Mouse (Mus musculus) kidney, postnatal 0 days (tissue): Measurements from ENCODE around the gene Tmem201. TPM values are rescaled to one million over a fixed set of nuclear protein-coding genes. Genes with fewer than 3 reads are reported as not detected.

Experiments
- ATAC-seq: fragments of 200-750 bp; cut with Nextera tagmentation; replicated peaks from 2 replicates; pipeline ENCODE4 v1.8.0; 2017; ENCODE audit warnings: low read depth, moderate number of reproducible peaks, moderate TSS enrichment, moderate library complexity; ENCODE audit not compliant: low FRiP score
- DNase-seq: peaks from one replicate; pipeline ENCODE4 v3.0.0-alpha.2; 2016; ENCODE audit warnings: low spot score
- H3K27ac ChIP-seq: fragments of 300-500 bp; sonication (generic); 2 replicates; pipeline ENCODE4 v1.5.1; 2014; ENCODE audit warnings: mild to moderate bottlenecking
- H3K27me3 ChIP-seq: fragments of 300-500 bp; sonication (generic); 2 replicates; pipeline ENCODE4 v1.6.1; 2014; ENCODE audit warnings: low read length, mixed read lengths; ENCODE audit not compliant: insufficient read depth
- H3K36me3 ChIP-seq: fragments of 300-500 bp; sonication (generic); 2 replicates; pipeline ENCODE4 v1.6.1; 2014; ENCODE audit warnings: low read length, mixed read lengths; ENCODE audit not compliant: insufficient read depth
- H3K4me1 ChIP-seq: fragments of 300-500 bp; sonication (generic); replicated peaks from 2 replicates; pipeline ENCODE4 v1.6.1; 2014; ENCODE audit warnings: antibody characterized with exemption, low read length, mixed read lengths; ENCODE audit not compliant: insufficient read depth
- H3K4me2 ChIP-seq: fragments of 300-500 bp; sonication (generic); 2 replicates; pipeline ENCODE4 v1.6.1; 2014; ENCODE audit warnings: mild to moderate bottlenecking, low read length, moderate library complexity, mixed read lengths
- H3K4me3 ChIP-seq: fragments of 300-500 bp; sonication (generic); replicated peaks from 2 replicates; pipeline ENCODE4 v1.5.1; 2014; ENCODE audit warnings: low read depth, low read length
- H3K9ac ChIP-seq: fragments of 300-500 bp; sonication (generic); 2 replicates; pipeline ENCODE4 v1.6.1; 2014; ENCODE audit warnings: low read depth, low read length
- H3K9me3 ChIP-seq: fragments of 300-500 bp; sonication (generic); replicated peaks from 2 replicates; pipeline ENCODE4 v1.6.1; 2016; ENCODE audit warnings: low read length, inconsistent platforms, mixed read lengths
- CTCF ChIP-seq: IDR thresholded peaks from 2 replicates; pipeline ENCODE4 v1.5.1; 2016; ENCODE audit warnings: antibody characterized with exemption, low read depth, mild to moderate bottlenecking, moderate library complexity
- WGBS: fragments of 180-500 bp; shearing (Covaris S2); extraction: QIAGEN DNeasy Blood & Tissue Kit; methylation state at CpG from one replicate; pipeline ENCODE4 v1.1.7; 2014; 5-methylcytosine and 5-hydroxymethylcytosine counted together
- polyA plus RNA-seq: library from polyadenylated mRNA; unstranded; fragments of >200 nt; fragmentation: Nextera tagmentation; extraction: Ambion mirVana; gene quantifications from 2 replicates; pipeline ENCODE4 v1.2.1, GENCODE M21; 2015

Tmem201 gene
- polyA plus RNA-seq, 1 experiment from 2014 or later, result 22.3 TPM

DNA sequence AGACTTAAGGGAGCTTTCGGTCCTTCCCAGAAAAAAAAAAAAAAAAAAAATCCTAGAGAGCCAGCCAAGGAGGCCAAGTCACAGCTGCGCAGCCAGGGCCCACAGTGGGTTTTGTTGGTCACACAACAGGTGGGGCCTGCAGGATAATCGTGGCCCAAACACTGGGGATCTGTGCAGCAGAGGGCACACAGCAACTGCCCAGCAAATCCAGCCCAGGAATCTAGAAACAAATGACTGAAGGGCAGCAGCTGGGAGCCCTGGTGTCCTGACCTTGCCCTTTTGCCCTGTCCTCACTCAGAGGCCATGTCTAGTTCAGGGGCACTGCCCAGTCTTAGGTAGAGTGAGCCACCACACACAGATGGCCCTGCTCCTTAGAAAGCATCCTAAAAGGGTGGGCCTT, 5.5 kb downstream of the Tmem201 start:
- 0 out of 2 replicates have a peak overlapping the region, but pooled peaks have one; percentile 4 for H3K9ac ChIP-seq
- H3K36me3 ChIP-seq, result peaks cover 19% of the 10 kb centered on the region
- 80% methylated on average over 3 of the region's 3 CpGs for WGBS
- H3K9me3 ChIP-seq, result no peaks in the 10 kb centered on the region
- H3K4me2 ChIP-seq, result no peak overlapping the region
- no peak for TF ChIP-seq CTCF
- no peak overlapping the region for H3K4me3 ChIP-seq
- peak overlapping the region; percentile 31; the same call in 1 of the 2 replicates for H3K27ac ChIP-seq
- H3K27me3 ChIP-seq, result no peaks in the 10 kb centered on the region
- DNase-seq, result no peak
- ATAC-seq, result no peak
- peaks cover 28% of the 10 kb centered on the region for H3K4me1 ChIP-seq

GRCm38 (mm10) chr4:149730827-149731226, 7.0 kb downstream of the Tmem201 start:
- no peak overlapping the region for H3K27ac ChIP-seq
- no peak overlapping the region for H3K9ac ChIP-seq
- WGBS, result 50% methylated on average over 7 of the region's 7 CpGs
- H3K27me3 ChIP-seq, result no peaks in the 10 kb centered on the region
- peaks cover 33% of the 10 kb centered on the region for H3K36me3 ChIP-seq
- H3K9me3 ChIP-seq, result no peaks in the 10 kb centered on the region
- peaks cover 18% of the 10 kb centered on the region for H3K4me1 ChIP-seq
- DNase-seq (no peak), ATAC-seq (no peak)
- no peak overlapping the region for H3K4me3 ChIP-seq
- H3K4me2 ChIP-seq, result no peak overlapping the region
- TF ChIP-seq CTCF, result no peak

- DNase-seq (peak; percentile 43), ATAC-seq (no peak)
- TF ChIP-seq CTCF, result no peak
- peaks cover 49% of the 10 kb centered on the region for H3K36me3 ChIP-seq
- no peaks in the 10 kb centered on the region for H3K9me3 ChIP-seq
- H3K9ac ChIP-seq, result no peak overlapping the region
- peaks cover 8% of the 10 kb centered on the region for H3K4me1 ChIP-seq
- WGBS, result 69% methylated on average over 8 of the region's 8 CpGs
- H3K27me3 ChIP-seq, result no peaks in the 10 kb centered on the region
- no peak overlapping the region for H3K4me3 ChIP-seq
- no peak overlapping the region for H3K4me2 ChIP-seq
- no peak overlapping the region for H3K27ac ChIP-seq
These were observed 9.0 kb downstream of the Tmem201 start for GRCm38 (mm10) chr4:149728810-149729209.

DNA sequence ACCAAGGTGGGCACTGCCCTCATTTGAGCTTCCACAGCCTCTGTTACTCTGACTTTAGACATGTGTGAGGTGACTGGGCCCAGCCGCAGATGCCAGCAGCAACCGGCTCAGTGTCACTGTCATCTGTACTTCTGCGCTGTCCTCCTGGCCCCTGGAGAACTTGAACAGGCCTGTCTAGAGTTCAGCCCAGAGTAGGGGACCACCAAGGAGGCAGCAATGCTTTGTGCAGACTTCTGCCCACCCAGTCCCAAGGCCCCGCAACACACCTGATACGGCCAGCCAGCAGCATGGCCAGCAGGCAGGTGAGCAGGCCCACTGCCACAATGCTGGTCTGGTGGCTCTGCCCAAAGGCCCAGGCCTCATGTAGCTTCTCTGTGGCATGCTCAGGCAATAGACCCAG, 10.2 kb downstream of the Tmem201 start:
- no peaks in the 10 kb centered on the region for H3K27me3 ChIP-seq
- TF ChIP-seq CTCF, result no peak
- H3K4me1 ChIP-seq, result no peaks in the 10 kb centered on the region; the same call in 1 of the 2 replicates
- no peak overlapping the region for H3K4me3 ChIP-seq
- H3K36me3 ChIP-seq, result peaks cover 57% of the 10 kb centered on the region
- H3K9ac ChIP-seq, result no peak overlapping the region
- 90% methylated on average over 5 of the region's 5 CpGs for WGBS
- DNase-seq, result no peak
- no peak for ATAC-seq
- no peak overlapping the region for H3K27ac ChIP-seq
- no peak overlapping the region for H3K4me2 ChIP-seq
- no peaks in the 10 kb centered on the region for H3K9me3 ChIP-seq

GRCm38 (mm10) chr4:149725661-149726350, 12.0 kb downstream of the Tmem201 start:
- WGBS, result 64% methylated on average over 15 of the region's 15 CpGs
- Histone ChIP-seq H3K9me3 (no peaks in the 10 kb centered on the region), H3K27me3 (no peaks in the 10 kb centered on the region), H3K4me1 (no peaks in the 10 kb centered on the region), H3K4me2 (no peak overlapping the region), H3K27ac (no peak overlapping the region), H3K9ac (no peak overlapping the region), H3K36me3 (peaks cover 73% of the 10 kb centered on the region), H3K4me3 (no peak overlapping the region)
- no peak for ATAC-seq
- peak; percentile 72 for DNase-seq
- TF ChIP-seq CTCF, result peak; percentile 80

DNA sequence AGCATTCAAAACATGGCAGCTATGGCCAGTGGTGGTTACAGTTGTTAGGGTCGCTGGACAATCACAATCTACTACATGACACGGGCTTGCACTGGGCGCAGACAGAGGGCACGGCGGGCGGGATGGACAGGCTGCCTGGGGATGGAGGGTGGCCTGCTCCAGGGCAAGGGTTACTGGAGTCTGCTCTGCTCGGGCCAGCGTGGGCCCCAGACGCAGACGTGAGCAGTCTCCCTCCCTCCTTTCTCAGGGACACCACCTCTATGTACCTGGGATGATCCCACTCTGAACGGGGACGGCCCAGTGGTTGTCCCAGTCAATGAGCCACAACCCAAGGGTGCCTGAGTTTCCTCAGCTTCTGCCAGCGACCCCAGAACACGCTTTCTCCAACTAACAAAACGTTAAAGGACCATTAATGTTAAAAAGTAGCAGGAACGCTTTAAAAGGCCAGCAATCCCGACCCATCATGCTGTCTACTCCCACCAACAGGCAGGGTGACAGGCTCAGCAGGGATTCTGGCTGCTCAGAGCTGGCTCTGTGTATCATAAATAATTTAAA, 12.9 kb downstream of the Tmem201 start:
- TF ChIP-seq CTCF, result no peak
- Histone ChIP-seq H3K9me3 (no peaks in the 10 kb centered on the region), H3K27me3 (no peaks in the 10 kb centered on the region), H3K4me1 (no peaks in the 10 kb centered on the region), H3K36me3 (peaks cover 76% of the 10 kb centered on the region), H3K9ac (no peak overlapping the region), H3K4me3 (no peak overlapping the region), H3K4me2 (no peak overlapping the region), H3K27ac (no peak overlapping the region)
- WGBS, result 84% methylated on average over 17 of the region's 17 CpGs
- DNase-seq (no peak), ATAC-seq (no peak)
